Mouse (Mus musculus) liver, embryonic 12.5 days (tissue): ENCODE data around the gene Cep19. TPM values are rescaled to one million over a fixed set of nuclear protein-coding genes. Genes with fewer than 3 reads are reported as not detected.

Source experiments
- ATAC-seq: fragments of 200-750 bp; cut with Nextera tagmentation; 2 replicates; pipeline ENCODE4 v1.8.0; 2017; ENCODE audit warnings: moderate number of reproducible peaks, mild to moderate bottlenecking, moderate library complexity
- H3K27ac ChIP-seq: fragments of 300-500 bp; sonication (generic); 2 replicates; pipeline ENCODE4 v1.5.1; 2016; ENCODE audit warnings: mild to moderate bottlenecking
- H3K27me3 ChIP-seq: fragments of 300-500 bp; sonication (generic); replicated peaks from 2 replicates; pipeline ENCODE4 v1.6.1; 2016; ENCODE audit warnings: mild to moderate bottlenecking, moderate library complexity
- H3K36me3 ChIP-seq: fragments of 300-500 bp; sonication (generic); 2 replicates; pipeline ENCODE4 v1.6.1; 2016; ENCODE audit warnings: mild to moderate bottlenecking, moderate library complexity
- H3K4me1 ChIP-seq: fragments of 300-500 bp; sonication (generic); 2 replicates; pipeline ENCODE4 v1.6.1; 2016
- H3K4me2 ChIP-seq: fragments of 300-500 bp; sonication (generic); 2 replicates; pipeline ENCODE4 v1.6.1; 2016; ENCODE audit warnings: mild to moderate bottlenecking, moderate library complexity
- H3K4me3 ChIP-seq: fragments of 300-500 bp; sonication (generic); 2 replicates; pipeline ENCODE4 v1.5.1; 2016; ENCODE audit warnings: mild to moderate bottlenecking, moderate library complexity
- H3K9ac ChIP-seq: fragments of 300-500 bp; sonication (generic); 2 replicates; pipeline ENCODE4 v1.6.1; 2016; ENCODE audit warnings: mild to moderate bottlenecking, moderate library complexity
- H3K9me3 ChIP-seq: fragments of 300-500 bp; sonication (generic); replicated peaks from 2 replicates; pipeline ENCODE4 v1.6.1; 2016; ENCODE audit warnings: mild to moderate bottlenecking, moderate library complexity
- WGBS: fragments of 180-500 bp; shearing (Covaris S2); methylation state at CpG from one replicate; pipeline ENCODE4 v1.1.7; 2016; ENCODE audit not compliant: insufficient replicate concordance; 5-methylcytosine and 5-hydroxymethylcytosine counted together
- polyA plus RNA-seq: library from polyadenylated mRNA; unstranded; fragments of >200 nt; fragmentation: Nextera tagmentation; extraction: Ambion mirVana; gene quantifications from 2 replicates; pipeline ENCODE4 v1.2.1, GENCODE M21; 2016

Cep19 gene
- polyA plus RNA-seq, 1 experiment from 2014 or later, result 7.6 TPM

GRCm38 (mm10) chr16:32157369-32157768, 57.8 kb downstream of the Cep19 start:
- WGBS, result 83% methylated on average over 2 of the region's 2 CpGs
- ATAC-seq, result no peak
- no peak overlapping the region for H3K9ac ChIP-seq

More at GRCm38 (mm10) chr16:32157369-32157768, 57.8 kb downstream of the Cep19 start:
- Histone ChIP-seq H3K9me3 (no peaks in the 10 kb centered on the region), H3K4me3 (no peak overlapping the region), H3K27me3 (no peaks in the 10 kb centered on the region), H3K27ac (no peak overlapping the region), H3K36me3 (peaks cover 54% of the 10 kb centered on the region), H3K4me1 (0 out of 2 replicates have a peak, but pooled peaks cover 5% of the 10 kb centered on the region), H3K4me2 (no peak overlapping the region)

Other genes starting within 250 kb of the Cep19 start
- 0.30 and 0.36 TPM in 2 replicates for gene Meltf, start 221.0 kb upstream of the Cep19 start, polyA plus RNA-seq
- 0.59 and 0.68 TPM in 2 replicates for gene Pigz, start 165.9 kb upstream of the Cep19 start, polyA plus RNA-seq
- 54.2 and 57.3 TPM in 2 replicates for gene 0610012G03Rik, start 151.3 kb upstream of the Cep19 start, polyA plus RNA-seq
- gene Ncbp2, start 151.3 kb upstream of the Cep19 start, polyA plus RNA-seq, result 57.0 and 57.2 TPM in 2 replicates
- gene Senp5, start 96.5 kb upstream of the Cep19 start, polyA plus RNA-seq, result 12.2 and 12.7 TPM in 2 replicates
- 17.7 and 18.3 TPM in 2 replicates for gene Pak2, start 20.5 kb upstream of the Cep19 start, polyA plus RNA-seq
- gene Pigx, start 60 bp upstream of the Cep19 start, polyA plus RNA-seq, result 33.8 and 37.2 TPM in 2 replicates
- gene Nrros, start 65.8 kb downstream of the Cep19 start, polyA plus RNA-seq, result 26.5 and 29.9 TPM in 2 replicates
- gene Bex6, start 80.0 kb downstream of the Cep19 start, polyA plus RNA-seq, result 1.5 and 1.6 TPM in 2 replicates
- 13.0 and 13.8 TPM in 2 replicates for gene Fbxo45, start 147.4 kb downstream of the Cep19 start, polyA plus RNA-seq
- 13.0 and 15.3 TPM in 2 replicates for gene Wdr53, start 147.4 kb downstream of the Cep19 start, polyA plus RNA-seq
- not detected in 2 replicates for gene Smco1, start 171.7 kb downstream of the Cep19 start, polyA plus RNA-seq
- 24.7 and 25.1 TPM in 2 replicates for gene Rnf168, start 177.7 kb downstream of the Cep19 start, polyA plus RNA-seq
- 10.9 and 11.0 TPM in 2 replicates for gene Ubxn7, start 232.5 kb downstream of the Cep19 start, polyA plus RNA-seq